Mouse (Mus musculus) adrenal gland, postnatal 36 days (tissue): Measurements from ENCODE around the gene Miox. TPM values are rescaled to one million over a fixed set of nuclear protein-coding genes. Genes with fewer than 3 reads are reported as not detected.

Experiments
- DNase-seq, 2 experiments: peaks; one replicate each; pipeline ENCODE4 v3.0.0; 2021; ENCODE audit warnings: mixed read lengths in 1 of 2
- long read RNA-seq, 2 experiments: library from polyadenylated mRNA; stranded (forward); transcript quantifications; one replicate each; pipeline ENCODE4 v2.0.0; 2021; ENCODE audit warnings: borderline sequencing depth in 2 of 2
- total RNA-seq, 2 experiments: library from RNA; stranded (reverse); gene quantifications; 2 replicates each; pipeline ENCODE4 v1.2.3; 2021

The Miox gene
- not detected for total RNA-seq
- long read RNA-seq, experiment 1 = 0 reads
- long read RNA-seq, experiment 2 = 0 reads

DNA sequence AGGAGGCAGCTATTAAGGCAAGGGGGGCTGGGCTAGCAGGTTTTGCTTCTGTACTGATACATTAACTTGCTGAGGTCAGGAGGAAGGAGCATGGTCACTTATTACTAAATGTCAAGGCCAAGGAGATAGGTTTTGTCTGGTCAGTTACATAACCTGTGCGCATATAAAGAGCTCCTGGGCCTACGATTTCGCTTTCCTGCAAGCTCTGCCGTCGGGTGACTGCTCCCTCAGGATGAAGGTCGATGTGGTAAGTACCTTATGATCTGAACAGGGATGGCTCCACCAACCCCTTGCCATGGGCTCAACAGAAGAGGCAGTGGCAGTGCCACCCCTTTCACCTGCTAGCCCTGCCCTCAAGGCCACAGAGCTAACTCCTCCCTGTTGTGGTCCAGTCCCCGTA is at the start of gene Miox:
Gene Miox (plus strand): TSS at position 128 of the 400 bp plus-strand sequence.
- no peak for DNase-seq

GRCm38 (mm10) chr15:89285004-89285403 is 49.2 kb upstream of the Miox start:
- DNase-seq = no peak

- no peak for DNase-seq
These were observed 48.7 kb upstream of the Miox start for GRCm38 (mm10) chr15:89285478-89285877.

- DNase-seq = no peak
These were observed 48.1 kb upstream of the Miox start for GRCm38 (mm10) chr15:89286114-89286513.

DNA sequence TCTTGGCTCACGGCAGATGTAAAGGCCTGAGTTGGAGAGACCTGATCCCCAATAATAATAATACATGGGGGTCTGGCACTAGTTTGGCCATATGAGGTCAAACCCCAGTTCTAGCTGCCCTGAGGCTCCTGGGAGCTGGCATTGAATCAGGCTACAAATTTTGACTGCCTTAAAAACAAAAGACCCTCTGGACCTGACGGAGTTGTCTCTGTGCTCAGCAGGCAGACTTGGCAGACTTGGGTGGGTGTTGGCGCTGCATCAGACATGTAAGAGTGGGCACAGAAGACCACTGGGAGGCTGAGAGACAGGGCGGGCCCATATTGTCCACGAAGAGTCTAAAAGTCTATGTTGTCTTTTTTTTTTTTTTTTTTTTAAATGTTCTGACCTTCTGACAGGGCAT is 47.6 kb upstream of the Miox start:
- DNase-seq = no peak

DNA sequence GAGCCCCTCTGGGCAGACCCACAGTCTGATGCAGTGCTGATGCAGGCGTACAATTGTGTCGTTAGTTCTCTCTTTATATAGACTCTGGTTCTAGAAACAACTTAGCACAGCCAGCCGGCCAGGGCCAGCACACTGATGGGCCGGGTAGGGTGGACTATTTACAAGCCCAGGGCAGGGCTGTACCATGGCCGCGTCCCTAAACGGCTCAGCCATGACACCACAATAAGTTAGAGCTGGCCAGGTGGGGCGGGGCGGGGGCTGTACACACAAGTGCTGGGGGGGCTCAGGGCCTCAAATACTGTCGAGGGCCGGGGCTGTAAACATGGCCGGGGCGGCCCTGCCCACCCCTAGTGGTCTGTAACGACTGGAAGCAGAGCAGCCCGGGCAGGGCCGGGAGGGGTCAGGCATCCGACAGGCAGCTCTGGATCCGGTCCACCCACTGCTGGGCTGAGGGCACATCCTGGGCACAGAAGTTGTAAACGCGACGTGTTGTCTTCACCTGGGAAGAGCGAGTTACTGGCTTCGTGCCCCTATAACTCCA is 45.9 kb upstream of the Miox start:
- no peak for DNase-seq

DNA sequence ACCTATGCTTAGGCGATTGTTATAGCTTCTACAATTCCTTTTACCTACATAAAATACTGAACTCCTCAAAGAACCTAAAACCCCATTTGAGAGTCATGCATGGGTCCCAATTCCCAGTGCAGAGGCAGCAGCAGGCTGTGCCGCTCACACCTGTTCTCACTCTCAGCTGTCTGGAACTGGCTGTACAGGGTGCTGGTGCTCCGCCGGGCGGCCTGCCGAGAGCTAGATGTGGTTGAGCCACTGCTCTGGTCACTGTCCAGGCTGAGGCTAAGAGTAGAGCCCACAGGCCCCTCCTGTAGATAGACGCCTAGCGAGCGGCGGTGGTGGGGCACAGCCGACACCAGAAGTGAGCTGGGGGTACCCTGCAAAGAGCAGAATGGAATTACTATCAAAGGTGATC is 44.7 kb upstream of the Miox start:
- no peak for DNase-seq

DNA sequence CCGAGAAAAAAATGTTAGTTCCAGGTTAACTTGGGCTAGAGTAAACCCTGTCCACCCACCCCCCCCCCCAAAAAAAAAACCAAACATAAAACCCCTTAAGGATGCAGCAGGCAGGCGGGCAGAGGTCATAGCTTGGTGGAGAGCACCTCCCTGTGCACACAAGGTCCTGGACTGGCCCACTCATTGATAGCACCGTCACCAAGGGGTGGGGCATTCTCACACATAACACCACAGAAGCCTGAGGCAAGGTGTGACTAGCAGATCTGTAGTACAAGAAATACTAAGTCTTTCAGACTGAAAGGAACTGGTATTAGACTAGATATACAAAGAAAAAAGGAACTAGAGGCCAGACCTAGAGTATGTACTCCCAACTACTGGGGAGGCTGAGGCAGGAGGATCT is 42.7 kb upstream of the Miox start:
- DNase-seq = no peak

DNA sequence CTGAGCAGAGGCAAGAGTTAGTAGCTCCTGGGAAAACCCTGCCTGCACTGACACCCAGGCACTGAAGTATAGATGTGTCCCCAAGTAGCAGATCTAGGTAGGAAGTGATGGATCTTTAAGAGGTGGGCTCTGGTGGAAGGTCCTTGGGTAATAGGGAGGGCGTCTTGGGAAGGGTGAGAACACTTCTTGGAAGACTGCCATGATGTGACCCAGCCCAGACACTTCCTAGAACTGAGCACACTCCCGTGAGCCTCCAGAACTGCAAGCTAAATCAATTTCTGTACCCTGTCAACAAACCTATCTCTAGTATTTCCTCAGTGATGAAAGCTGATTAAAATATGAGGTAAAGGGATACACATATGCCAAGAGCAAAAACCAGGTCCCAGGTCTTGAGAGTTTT is 41.4 kb upstream of the Miox start:
- DNase-seq = no peak

- DNase-seq = no peak
These were observed 40.4 kb upstream of the Miox start for GRCm38 (mm10) chr15:89293778-89294177.

GRCm38 (mm10) chr15:89295580-89296165 is 38.5 kb upstream of the Miox start:
- no peak for DNase-seq

- DNase-seq = no peak
These were observed 37.7 kb upstream of the Miox start for GRCm38 (mm10) chr15:89296465-89296864.

- DNase-seq = no peak
These were observed 36.5 kb upstream of the Miox start for GRCm38 (mm10) chr15:89297695-89298094.

DNA sequence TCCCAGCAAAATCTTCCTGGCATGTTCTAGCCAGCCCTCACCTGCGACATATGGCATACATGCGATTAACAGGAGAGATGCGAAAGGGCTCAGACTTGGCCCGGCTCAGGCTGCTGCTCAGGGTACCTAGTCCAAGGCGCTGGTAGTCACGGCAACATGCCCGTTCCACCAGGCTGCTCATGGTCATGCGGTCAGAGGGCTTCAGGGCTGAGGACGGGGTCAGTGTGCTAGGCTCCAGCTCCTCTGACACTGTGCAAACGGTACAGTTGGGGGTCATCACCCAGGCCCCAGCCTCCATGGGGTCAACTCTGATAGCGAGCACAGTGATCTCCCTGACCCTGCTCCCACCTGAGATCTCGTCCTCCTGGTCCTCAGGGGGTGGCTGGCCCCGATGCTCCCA is 34.0 kb upstream of the Miox start:
- DNase-seq = no peak

- no peak for DNase-seq
These were observed 33.6 kb upstream of the Miox start for GRCm38 (mm10) chr15:89300600-89300999.

GRCm38 (mm10) chr15:89305966-89306365 is 28.2 kb upstream of the Miox start:
- no peak for DNase-seq

- no peak for DNase-seq
These were observed 26.7 kb upstream of the Miox start for GRCm38 (mm10) chr15:89307461-89307860.

DNA sequence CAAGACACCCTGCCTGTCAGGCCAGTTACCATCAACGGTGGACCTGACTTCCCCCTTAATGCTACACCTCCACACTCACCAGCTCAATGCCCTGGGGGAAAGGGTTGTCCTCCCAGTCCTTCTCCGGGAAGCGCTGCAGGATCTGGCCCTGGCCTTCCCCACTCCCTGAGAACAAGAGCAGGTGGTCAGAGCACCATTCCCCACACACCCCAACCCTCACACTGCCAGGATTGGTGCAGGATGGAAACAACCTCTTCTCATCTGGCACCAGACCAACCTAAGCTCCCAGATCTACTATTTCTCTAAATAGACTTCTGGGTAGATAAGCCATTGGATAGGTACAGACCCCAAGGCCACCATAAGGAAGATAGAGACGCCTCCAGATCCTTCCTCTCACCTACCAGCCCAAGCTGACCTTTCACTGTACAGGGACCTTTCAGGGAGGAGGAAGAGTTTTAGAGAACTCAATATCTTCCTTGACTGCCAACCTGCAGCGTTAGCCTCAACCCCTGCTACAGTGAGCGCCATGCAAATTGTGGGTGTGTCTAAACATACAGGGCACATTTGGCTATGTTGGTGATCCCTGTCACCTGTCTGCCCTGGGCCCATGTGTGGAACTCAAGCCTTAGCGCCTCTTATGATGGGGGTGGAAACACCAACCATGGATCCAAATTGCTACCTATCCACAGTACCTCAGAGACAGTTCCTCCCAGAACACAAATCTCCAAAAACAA is 25.6 kb upstream of the Miox start:
- no peak for DNase-seq

DNA sequence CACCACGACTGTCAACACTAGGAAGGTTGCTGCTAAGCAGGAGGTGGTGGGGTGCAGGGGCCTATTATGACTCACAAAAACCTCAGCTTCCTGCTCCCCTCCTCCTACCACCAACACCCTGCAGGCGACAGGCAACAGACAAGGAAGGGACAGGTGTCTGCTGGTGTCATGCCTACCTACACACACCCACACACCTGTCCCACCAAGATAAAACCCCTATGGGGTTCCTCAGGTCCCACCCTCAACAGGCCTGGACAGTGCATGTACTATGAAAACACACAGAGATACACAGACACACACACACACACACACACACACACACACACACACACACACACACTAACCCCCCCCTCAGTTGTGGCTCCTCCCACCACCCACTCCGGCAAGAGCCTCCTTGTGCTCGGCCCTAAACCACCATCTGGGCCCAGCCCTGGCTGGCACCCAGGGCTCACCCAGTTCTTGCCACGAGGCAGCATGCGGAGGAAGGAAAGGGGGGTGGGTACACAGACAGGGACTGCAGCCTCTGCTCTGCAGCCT is 24.2 kb upstream of the Miox start:
- no peak for DNase-seq

- DNase-seq = no peak
These were observed 20.8 kb upstream of the Miox start for GRCm38 (mm10) chr15:89313359-89313758.

DNA sequence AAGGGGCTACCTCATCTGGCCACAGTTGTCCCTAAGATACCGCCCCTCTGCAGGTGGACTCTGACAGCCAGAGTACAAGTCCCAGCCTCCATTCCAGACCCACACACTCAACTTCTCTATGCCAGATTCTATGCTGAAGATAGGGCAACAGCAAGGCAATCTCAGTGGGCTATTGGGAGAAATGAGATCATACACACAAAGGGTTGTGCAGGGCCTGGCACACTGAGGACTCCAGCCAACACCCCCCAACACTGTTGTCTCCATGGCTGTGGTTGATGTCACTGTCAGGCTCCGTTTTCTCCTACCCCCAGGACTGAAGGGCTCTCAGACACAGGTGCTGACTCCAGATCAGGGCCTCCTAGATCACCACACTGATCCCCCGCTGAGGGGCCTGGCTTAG is 20.1 kb upstream of the Miox start:
- DNase-seq = no peak

- DNase-seq = peak; percentile 21 to 31
These were observed 19.5 kb upstream of the Miox start for GRCm38 (mm10) chr15:89314511-89315189.

GRCm38 (mm10) chr15:89315190-89315731 is 18.9 kb upstream of the Miox start, which contains the start of gene Sbf1:
Sbf1 (minus strand) TSS chr15:89315311.
- DNase-seq = peak; percentile 99 to 100
